Mouse (Mus musculus) neural tube, embryonic 10.5 days (tissue): ENCODE results near the gene Myom1.
A peak's percentile ranks its signal among the peaks of the same experiment; 100 is the strongest.
"Not testable (repeated sequence)": the region's sequence is repeated elsewhere in the genome, so short reads cannot be mapped to it uniquely, and the experiment has no call there.

Experiments used
- DNase-seq: peaks from one replicate; pipeline ENCODE4 v3.0.0-alpha.2; 2017; ENCODE audit warnings: low spot score; ENCODE audit errors: extremely low spot score

The Myom1 gene

GRCm38 (mm10) chr17:71002081-71002743 lies at the start of gene Myom1:
Gene Myom1 (plus strand): TSS chr17:71002633.
- peak; percentile 98 for DNase-seq

- peak; percentile 55 for DNase-seq
These were observed 38.9 kb upstream of the Myom1 start for GRCm38 (mm10) chr17:70963546-70963945.

- no peak for DNase-seq
These were observed 37.2 kb upstream of the Myom1 start for GRCm38 (mm10) chr17:70965281-70965680.

GRCm38 (mm10) chr17:70966126-70966525 lies 36.3 kb upstream of the Myom1 start:
- DNase-seq: no peak

GRCm38 (mm10) chr17:70967191-70967590 lies 35.2 kb upstream of the Myom1 start:
- DNase-seq: peak; percentile 15

- peak; percentile 16 for DNase-seq
These were observed 34.8 kb upstream of the Myom1 start for GRCm38 (mm10) chr17:70967646-70968045.

- DNase-seq: peak; percentile 20
These were observed 33.7 kb upstream of the Myom1 start for GRCm38 (mm10) chr17:70968606-70969191.

GRCm38 (mm10) chr17:70971206-70971605 lies 31.2 kb upstream of the Myom1 start:
- no peak for DNase-seq

- no peak for DNase-seq
These were observed 29.0 kb upstream of the Myom1 start for GRCm38 (mm10) chr17:70973398-70973797.

GRCm38 (mm10) chr17:70974065-70974464 lies 28.4 kb upstream of the Myom1 start:
- not testable (repeated sequence) for DNase-seq

GRCm38 (mm10) chr17:70977799-70978198 lies 24.6 kb upstream of the Myom1 start:
- DNase-seq: no peak

GRCm38 (mm10) chr17:70979345-70980223 lies 22.8 kb upstream of the Myom1 start:
- no peak for DNase-seq

- DNase-seq: no peak
These were observed 16.7 kb upstream of the Myom1 start for GRCm38 (mm10) chr17:70985501-70986354.

- no peak for DNase-seq
These were observed 16.1 kb upstream of the Myom1 start for GRCm38 (mm10) chr17:70986355-70986740.

- DNase-seq: no peak
These were observed 15.4 kb upstream of the Myom1 start for GRCm38 (mm10) chr17:70986831-70987660.

GRCm38 (mm10) chr17:70988337-70988767 lies 14.1 kb upstream of the Myom1 start:
- DNase-seq: no peak

- DNase-seq: no peak
These were observed 13.0 kb upstream of the Myom1 start for GRCm38 (mm10) chr17:70989430-70989829.

GRCm38 (mm10) chr17:70989991-70990390 lies 12.4 kb upstream of the Myom1 start:
- DNase-seq: no peak

GRCm38 (mm10) chr17:70990403-70991303 lies 11.8 kb upstream of the Myom1 start:
- peak; percentile 92 for DNase-seq
